Mouse (Mus musculus) cerebellum, adult 2 months (tissue): Measurements from ENCODE around the gene Ciao2a. TPM values are rescaled to one million over a fixed set of nuclear protein-coding genes. Genes with fewer than 3 reads are reported as not detected.

ENCODE experiments used
- DNase-seq, 2 experiments: peaks; one replicate each; pipeline ENCODE4 v3.0.0; 2021
- H3K27ac ChIP-seq: fragments of 200-500 bp; 2 replicates; pipeline ENCODE4 v1.5.1; 2012; ENCODE audit warnings: low read length, control low read depth, inconsistent platforms; ENCODE audit not compliant: insufficient read depth
- H3K27me3 ChIP-seq: fragments of 200-500 bp; 2 replicates; pipeline ENCODE4 v1.6.1; 2012; ENCODE audit warnings: inconsistent platforms, mild to moderate bottlenecking, low read length, moderate library complexity; ENCODE audit not compliant: control insufficient read depth, insufficient read depth
- H3K4me1 ChIP-seq: fragments of 200-500 bp; 2 replicates; pipeline ENCODE4 v1.6.1; 2011; ENCODE audit warnings: low read length; ENCODE audit not compliant: control insufficient read depth, insufficient read depth
- H3K4me3 ChIP-seq: fragments of 200-500 bp; replicated peaks from 2 replicates; pipeline ENCODE3; 2011; ENCODE audit warnings: mild to moderate bottlenecking, low read depth, low read length, control low read depth; ENCODE audit not compliant: insufficient read depth
- CTCF ChIP-seq: fragments of 200-500 bp; IDR thresholded peaks from 2 replicates; pipeline ENCODE4 v1.5.1; 2011; ENCODE audit warnings: low read depth, mild to moderate bottlenecking, control low read depth, low read length, moderate library complexity, borderline replicate concordance; ENCODE audit not compliant: insufficient read depth
- POLR2A ChIP-seq: fragments of 200-500 bp; IDR thresholded peaks from 2 replicates; pipeline ENCODE4 v1.6.1; 2011; ENCODE audit warnings: low read length, control low read depth, borderline replicate concordance; ENCODE audit not compliant: insufficient read depth
- WGBS: fragments of 180-500 bp; shearing (Covaris S2); methylation state at CpG from one replicate; pipeline ENCODE4 v1.1.7; 2018; 5-methylcytosine and 5-hydroxymethylcytosine counted together
- polyA plus RNA-seq: library from polyadenylated mRNA; depleted of rRNA; stranded (reverse); fragments of >200 nt; gene quantifications from 2 replicates; pipeline ENCODE4 v1.2.3, GENCODE M21; 2012

The Ciao2a gene
- polyA plus RNA-seq, 1 experiment = 25.9 TPM

DNA sequence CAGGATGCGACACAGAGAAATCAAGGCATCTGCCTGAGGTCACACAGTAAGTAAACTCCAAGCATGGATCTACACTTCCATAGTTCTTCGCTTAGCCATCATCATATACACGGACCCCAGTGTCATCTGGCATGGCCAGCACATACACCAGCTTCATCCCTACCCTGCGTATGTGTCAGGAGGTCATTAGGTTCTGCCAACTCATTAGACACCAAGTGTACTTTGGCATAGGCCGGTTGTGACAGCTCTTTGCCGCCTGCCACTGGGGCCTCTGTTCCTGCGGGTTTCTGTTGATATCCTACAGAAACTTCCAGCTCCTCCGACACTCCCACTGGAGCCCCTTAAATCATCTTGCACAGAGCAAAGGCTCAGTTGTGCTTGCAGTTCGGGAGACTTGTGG is 27.6 kb downstream of the Ciao2a start:
- 92% methylated on average over 9 of the region's 9 CpGs for WGBS
- DNase-seq = no peak
- Histone ChIP-seq H3K4me1 (no peaks in the 10 kb centered on the region), H3K4me3 (no peak overlapping the region), H3K27ac (no peak overlapping the region), H3K27me3 (peaks cover 2% of the 10 kb centered on the region; the same call in 1 of the 2 replicates)
- TF ChIP-seq POLR2A (no peak), CTCF (no peak)

DNA sequence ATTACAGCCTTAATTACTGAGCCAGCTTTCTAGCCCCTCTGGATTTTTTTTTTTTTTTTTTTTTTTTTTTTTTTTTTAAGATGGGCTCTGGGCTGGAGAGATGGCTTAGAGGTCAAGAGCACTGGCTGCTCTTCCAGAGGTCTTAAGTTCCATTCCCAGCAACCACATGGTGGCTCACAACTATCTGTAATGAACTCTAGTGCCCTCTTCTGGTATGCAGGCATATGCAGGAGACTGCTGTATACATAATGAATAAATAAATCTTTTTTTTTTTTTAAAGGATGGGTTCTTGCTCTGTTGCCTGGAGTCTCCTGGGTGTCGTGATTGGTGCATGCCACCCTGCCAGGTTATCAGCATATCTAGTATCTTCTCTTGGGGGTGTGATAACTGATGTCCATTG is 29.1 kb downstream of the Ciao2a start:
- TF ChIP-seq POLR2A (no peak), CTCF (no peak)
- H3K27me3 ChIP-seq = peaks cover 2% of the 10 kb centered on the region; the same call in 1 of the 2 replicates
- no peak overlapping the region for H3K4me3 ChIP-seq
- no peaks in the 10 kb centered on the region for H3K4me1 ChIP-seq
- H3K27ac ChIP-seq = no peak overlapping the region
- DNase-seq = no peak
- 86% methylated on average over 1 of the region's 1 CpGs for WGBS

DNA sequence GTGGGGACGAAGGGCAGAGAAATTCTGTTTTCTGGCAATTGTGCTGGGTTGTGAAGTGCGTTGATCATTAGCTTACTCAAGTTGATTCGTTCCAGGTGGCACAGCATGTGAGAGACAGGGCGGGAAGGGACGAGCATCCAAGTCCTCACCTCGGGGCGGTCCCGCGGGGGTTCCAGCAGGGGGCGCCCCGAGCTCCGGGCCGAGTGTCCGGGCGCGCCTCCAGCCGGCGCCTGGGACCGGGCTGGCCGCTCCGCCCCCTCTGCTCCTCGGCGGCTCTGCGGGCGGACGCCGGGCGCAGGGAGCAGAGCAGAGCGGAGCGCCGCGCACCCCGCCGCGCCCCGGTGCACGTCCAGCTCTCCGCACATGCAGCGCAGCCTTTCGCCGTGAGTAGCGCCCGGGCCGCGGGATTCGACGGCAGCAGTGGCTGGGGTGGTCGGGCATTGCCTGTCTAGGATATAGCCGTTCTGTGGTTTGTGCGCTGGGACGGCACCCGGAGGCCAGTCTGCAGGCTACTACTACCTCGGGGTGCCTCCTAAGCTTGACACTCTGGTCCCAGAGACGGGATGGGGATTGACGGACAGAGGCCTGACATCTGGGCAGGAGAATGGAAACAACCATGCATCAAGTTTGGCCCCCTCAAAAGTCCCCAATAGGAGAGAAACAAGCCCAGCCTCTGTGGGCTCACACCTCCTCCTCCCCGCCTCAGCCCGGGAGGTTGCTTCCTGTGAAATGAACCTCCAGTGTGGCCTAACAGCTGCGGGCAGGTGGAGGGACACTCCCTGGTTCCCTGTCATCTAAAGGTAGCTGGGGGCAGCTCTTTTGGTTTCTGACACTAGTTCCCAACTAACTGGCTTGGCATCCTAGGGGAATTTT is 31.8 kb downstream of the Ciao2a start, which contains the start of gene Dapk2:
Gene Dapk2 (plus strand): TSS at position 266 of the 873 bp plus-strand sequence.
- Histone ChIP-seq H3K4me3 (peak within 1 kb of the TSS; percentile 39), H3K27ac (no peak within 1 kb of the TSS), H3K4me1 (no peaks in the 10 kb centered on the region), H3K27me3 (peaks cover 2% of the 10 kb centered on the region; the same call in 1 of the 2 replicates)
- TF ChIP-seq POLR2A = no peak
- peak; percentile 26; the same call in 1 of the 2 replicates for TF ChIP-seq CTCF
- peak; percentile 59 to 65 for DNase-seq
- 6% methylated on average over 58 of the region's 58 CpGs for WGBS

DNA sequence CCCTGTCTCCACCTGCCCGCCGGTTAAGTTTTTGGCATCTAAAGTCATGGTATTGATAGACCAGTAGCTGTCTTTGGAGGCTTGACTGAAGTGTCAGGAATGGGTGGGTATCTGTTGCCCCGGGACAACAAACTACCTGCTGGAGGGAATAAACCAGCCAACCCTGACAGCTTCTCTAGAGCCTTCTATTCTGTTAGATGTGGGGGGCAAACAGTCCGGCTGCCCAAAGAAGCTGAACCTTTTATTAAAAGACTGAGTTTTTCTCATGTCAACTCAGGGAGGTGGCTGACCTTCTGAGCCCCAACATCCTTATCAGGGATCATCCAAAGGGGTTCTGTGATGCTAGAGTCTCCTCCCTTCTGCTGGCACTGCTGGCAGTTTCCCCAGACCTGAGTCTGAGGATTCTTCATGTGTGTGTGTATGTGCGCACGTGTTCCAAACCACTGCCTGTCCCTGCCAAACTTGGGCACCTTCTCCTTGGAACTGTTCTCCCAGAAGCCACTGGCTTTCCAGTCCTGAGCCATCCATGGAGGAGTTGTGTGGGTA is 32.5 kb downstream of the Ciao2a start:
- Histone ChIP-seq H3K27me3 (peaks cover 2% of the 10 kb centered on the region; the same call in 1 of the 2 replicates), H3K27ac (no peak overlapping the region), H3K4me3 (no peak overlapping the region), H3K4me1 (no peaks in the 10 kb centered on the region)
- whole genome bisulfite sequencing = 93% methylated on average over 6 of the region's 6 CpGs
- no peak for DNase-seq
- TF ChIP-seq CTCF = no peak

DNA sequence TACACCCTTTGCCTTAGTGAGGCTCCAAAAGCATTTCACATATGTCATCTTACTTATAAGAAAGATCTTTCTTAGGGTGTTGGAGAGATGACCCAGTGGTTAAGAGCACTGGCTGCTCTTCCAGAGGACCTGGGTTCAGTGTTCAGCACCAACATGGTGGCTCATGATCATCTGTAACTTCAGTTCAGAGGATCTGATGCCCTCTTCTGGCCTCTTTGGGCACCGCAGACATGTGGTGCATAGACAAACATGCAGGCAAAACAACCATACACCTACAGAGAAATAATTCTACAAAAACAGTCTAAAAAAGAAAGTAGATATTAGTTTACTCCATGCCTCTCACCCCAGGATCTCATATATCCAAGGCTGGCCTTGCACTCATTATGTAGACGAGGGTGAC is 33.7 kb downstream of the Ciao2a start:
- DNase-seq = no peak
- TF ChIP-seq POLR2A = no peak
- TF ChIP-seq CTCF = no peak
- 96% methylated on average over 2 of the region's 2 CpGs for WGBS
- Histone ChIP-seq H3K27ac (no peak overlapping the region), H3K4me1 (no peaks in the 10 kb centered on the region), H3K27me3 (peaks cover 2% of the 10 kb centered on the region; the same call in 1 of the 2 replicates), H3K4me3 (no peak overlapping the region)

DNA sequence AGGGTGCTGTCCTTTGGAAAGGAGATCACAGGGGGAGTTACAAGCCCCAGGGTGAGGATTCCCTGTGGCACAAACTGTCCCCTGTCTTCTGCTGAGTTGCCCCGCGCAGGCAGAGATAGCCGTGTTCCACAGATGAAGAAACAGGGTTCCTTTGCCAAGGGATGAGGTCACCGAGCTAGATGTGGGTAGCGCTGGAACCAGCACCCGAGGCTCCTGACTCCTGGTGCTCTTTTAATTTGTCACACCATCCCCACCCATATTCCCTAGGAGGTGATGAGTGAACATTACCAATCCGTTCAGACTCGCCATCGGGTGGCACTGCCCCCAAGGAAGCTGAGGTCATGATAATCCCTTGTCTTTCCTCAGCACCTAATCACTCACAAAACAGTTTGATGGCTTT is 36.6 kb downstream of the Ciao2a start:
- Histone ChIP-seq H3K4me1 (no peaks in the 10 kb centered on the region), H3K27ac (no peak overlapping the region), H3K27me3 (peaks cover 2% of the 10 kb centered on the region; the same call in 1 of the 2 replicates), H3K4me3 (no peak overlapping the region)
- no peak for TF ChIP-seq POLR2A
- peak; percentile 27; the same call in 1 of the 2 replicates for TF ChIP-seq CTCF
- 72% methylated on average over 9 of the region's 9 CpGs for WGBS
- DNase-seq = peak in 1 of 2 experiments; percentile 9

DNA sequence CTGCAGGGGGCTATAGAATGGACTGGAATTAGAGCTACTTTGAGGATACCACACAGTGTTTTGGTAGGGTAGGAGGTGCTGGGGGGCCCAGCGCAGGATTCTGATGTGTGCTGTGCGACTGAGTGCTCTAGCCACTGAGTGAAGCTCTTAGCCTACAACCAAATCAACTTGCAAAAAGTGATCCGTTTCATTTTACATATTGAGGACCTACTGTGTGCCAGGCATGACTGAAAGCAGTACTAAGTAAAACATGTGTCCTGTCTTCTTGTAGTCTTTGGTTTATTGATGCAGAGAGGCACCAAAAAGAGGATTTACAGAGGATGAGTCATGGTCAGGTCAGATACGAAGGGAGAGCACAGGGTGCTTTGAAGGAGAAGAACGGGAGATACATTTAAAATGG is 40.8 kb downstream of the Ciao2a start:
- 89% methylated on average over 5 of the region's 5 CpGs for WGBS
- Histone ChIP-seq H3K4me3 (no peak overlapping the region), H3K4me1 (no peaks in the 10 kb centered on the region), H3K27me3 (no peaks in the 10 kb centered on the region), H3K27ac (no peak overlapping the region)
- DNase-seq = no peak
- TF ChIP-seq POLR2A (no peak), CTCF (no peak)

DNA sequence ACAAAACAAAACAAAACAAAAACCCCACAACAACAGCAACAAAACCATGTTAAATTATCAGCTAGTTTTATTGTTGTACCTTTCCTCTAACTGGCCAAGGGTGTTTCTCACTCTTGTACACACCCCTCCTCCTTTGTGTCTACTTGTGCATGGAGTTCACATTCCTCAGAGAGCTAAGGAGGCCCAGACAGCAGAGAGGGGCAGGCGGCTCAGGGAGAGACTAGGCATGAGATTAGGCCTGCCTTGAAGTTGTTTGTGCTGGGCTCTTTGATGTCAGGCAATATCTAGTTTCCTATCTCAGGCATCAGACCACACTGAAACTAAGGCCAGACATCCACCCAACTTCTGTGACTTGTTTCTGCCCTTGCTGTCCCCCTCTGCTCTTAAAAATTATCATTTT is 41.8 kb downstream of the Ciao2a start:
- no peaks in the 10 kb centered on the region for H3K4me1 ChIP-seq
- no peaks in the 10 kb centered on the region for H3K27me3 ChIP-seq
- DNase-seq = no peak
- WGBS = 57% methylated on average over 1 of the region's 1 CpGs
- TF ChIP-seq CTCF (no peak), POLR2A (no peak)
- H3K27ac ChIP-seq = no peak overlapping the region
- no peak overlapping the region for H3K4me3 ChIP-seq
